Mouse (Mus musculus): Measurements from ENCODE around the gene Gm973.
"Not testable (repeated sequence)": the region's sequence is repeated elsewhere in the genome, so short reads cannot be mapped to it uniquely, and the experiment has no call there.

Gene Gm973

DNA sequence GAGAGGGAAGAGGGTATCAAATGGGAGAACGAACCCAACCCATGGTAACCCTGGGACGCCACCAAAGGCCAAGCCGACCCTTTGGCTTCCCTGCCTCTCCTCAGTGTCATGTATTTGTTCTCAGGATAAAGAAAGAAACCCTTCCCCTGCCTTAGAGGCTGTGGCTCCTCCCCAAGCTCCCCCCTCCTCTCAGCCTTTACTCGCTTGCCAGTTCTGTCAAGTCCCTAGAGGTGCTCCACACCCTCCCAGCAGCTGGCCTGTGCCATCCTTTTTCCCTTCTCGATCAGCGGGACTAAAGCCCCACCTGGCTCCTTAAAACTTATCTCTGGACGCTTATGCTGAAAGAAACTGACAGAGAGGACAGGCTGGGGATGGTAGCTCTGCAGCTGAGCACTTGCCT lies 91.0 kb downstream of the Gm973 start:
- Histone ChIP-seq H3K36me3 (ENCODE audit: control insufficient read depth, insufficient read depth, low read length, poor library complexity, severe bottlenecking) (no peaks in the 10 kb centered on the region), H3K27me3 (ENCODE audit: control insufficient read depth, insufficient read depth, low read length, poor library complexity, severe bottlenecking) (no peaks in the 10 kb centered on the region)
- no peak for DNase-seq (ENCODE audit: low read depth, low spot score)

DNA sequence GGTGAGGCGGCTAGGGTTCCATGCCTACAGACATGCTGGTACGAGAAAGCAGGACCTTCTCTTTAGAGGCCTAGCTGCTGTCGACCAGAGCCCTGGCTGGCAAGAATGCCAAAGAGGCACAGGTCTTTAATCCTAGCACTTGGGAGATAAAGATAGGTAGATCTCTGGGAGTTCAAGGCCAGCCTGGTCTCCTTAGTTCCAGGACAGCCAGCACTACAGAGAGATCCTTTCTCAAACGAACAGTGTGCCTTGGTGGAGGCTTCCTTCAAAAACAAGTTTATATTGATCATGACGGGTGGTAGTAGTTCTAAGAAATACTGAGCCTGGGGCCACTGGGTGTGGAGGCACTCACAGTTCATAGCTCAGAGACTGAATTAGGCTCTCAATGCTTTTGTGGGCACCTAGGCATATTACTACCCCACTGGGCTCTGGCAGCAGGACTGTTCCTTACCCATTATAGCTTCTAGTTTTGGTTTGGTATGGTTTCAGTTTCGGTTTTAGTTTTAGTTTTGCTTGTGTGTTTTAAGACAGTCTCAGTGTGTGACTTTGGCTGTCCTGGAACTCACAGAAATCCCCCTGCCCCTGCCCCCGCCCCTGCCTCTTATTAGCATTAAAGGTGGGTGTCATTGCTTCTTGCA lies 92.2 kb downstream of the Gm973 start:
- no peaks in the 10 kb centered on the region for H3K36me3 ChIP-seq (ENCODE audit: control insufficient read depth, insufficient read depth, low read length, poor library complexity, severe bottlenecking)
- DNase-seq (ENCODE audit: low read depth, low spot score): peak; percentile 40
- H3K27me3 ChIP-seq (ENCODE audit: control insufficient read depth, insufficient read depth, low read length, poor library complexity, severe bottlenecking): no peaks in the 10 kb centered on the region

- Histone ChIP-seq H3K36me3 (ENCODE audit: control insufficient read depth, insufficient read depth, low read length, poor library complexity, severe bottlenecking) (no peaks in the 10 kb centered on the region), H3K27me3 (ENCODE audit: control insufficient read depth, insufficient read depth, low read length, poor library complexity, severe bottlenecking) (no peaks in the 10 kb centered on the region)
- peak; percentile 19 for DNase-seq (ENCODE audit: low read depth, low spot score)
Measured at GRCm38 (mm10) chr1:59608920-59609319, 92.9 kb downstream of the Gm973 start.

- H3K36me3 ChIP-seq (ENCODE audit: control insufficient read depth, insufficient read depth, low read length, poor library complexity, severe bottlenecking): no peaks in the 10 kb centered on the region
- H3K27me3 ChIP-seq (ENCODE audit: control insufficient read depth, insufficient read depth, low read length, poor library complexity, severe bottlenecking): no peaks in the 10 kb centered on the region
- peak; percentile 20 for DNase-seq (ENCODE audit: low read depth, low spot score)
Measured at GRCm38 (mm10) chr1:59609458-59609857, 93.4 kb downstream of the Gm973 start.

DNA sequence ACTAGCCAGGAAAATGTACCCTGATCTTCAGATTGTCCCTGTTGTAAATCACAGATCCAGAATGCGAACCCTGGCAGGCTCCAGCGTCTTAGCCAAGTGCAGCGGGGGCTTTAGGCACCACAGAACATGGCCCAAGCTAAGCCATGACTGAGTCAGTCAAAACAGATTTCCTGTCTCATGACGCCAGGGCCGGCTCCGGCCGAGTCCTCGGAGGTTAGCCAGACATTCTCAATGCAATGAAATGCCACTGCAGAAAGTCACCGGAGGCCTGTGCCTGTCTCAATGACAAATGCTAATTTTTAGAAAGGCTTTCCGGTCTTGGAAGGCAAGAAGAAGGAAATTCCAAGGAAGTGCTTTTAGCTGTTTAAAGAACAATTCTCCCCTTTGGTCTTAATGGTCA lies 93.8 kb downstream of the Gm973 start:
- no peaks in the 10 kb centered on the region for H3K27me3 ChIP-seq (ENCODE audit: control insufficient read depth, insufficient read depth, low read length, poor library complexity, severe bottlenecking)
- no peak for DNase-seq (ENCODE audit: low read depth, low spot score)

DNA sequence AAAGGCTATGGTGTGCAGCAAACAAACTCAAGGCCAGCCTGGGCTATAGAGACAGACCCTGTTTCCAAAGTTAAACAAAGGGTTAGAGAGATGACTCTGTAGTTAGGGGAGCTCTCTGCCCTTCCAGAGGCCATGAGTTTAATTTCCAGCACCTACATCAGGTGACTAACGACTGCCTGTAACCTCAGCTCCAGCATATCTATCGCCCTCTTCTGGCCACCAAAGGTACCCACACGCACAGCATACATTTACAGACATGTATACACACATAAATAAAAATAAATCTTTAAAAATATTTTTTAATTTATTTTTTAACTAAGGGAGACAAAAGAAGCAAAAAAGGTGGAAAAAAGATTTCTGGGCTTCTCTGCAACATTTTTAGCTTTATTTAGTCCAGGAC lies 94.9 kb downstream of the Gm973 start:
- Histone ChIP-seq H3K27me3 (ENCODE audit: control insufficient read depth, insufficient read depth, low read length, poor library complexity, severe bottlenecking) (no peaks in the 10 kb centered on the region), H3K36me3 (ENCODE audit: control insufficient read depth, insufficient read depth, low read length, poor library complexity, severe bottlenecking) (no peaks in the 10 kb centered on the region)
- no peak for DNase-seq (ENCODE audit: low read depth, low spot score)

More for the DNA sequence above, 93.8 kb downstream of the Gm973 start:
- H3K36me3 ChIP-seq (ENCODE audit: control insufficient read depth, insufficient read depth, low read length, poor library complexity, severe bottlenecking): no peaks in the 10 kb centered on the region

DNA sequence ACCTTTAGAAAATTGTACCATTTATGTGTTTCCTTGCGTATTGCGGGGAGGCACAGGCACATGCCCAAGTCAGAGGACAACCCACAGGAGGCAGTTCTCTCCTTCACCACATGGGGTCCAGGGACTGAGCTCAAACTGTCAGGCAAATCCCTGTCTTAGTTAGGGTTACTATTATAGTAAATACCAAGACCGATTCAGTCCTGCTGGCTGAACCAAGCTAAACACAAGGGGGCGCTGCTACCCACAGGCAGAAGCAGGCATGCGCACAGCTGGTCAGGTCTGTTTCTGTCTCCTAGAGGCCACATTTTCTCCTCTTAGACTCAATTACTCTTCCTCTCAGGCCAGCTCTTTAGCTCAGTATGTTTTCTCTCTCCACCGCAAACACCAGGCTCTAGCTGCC lies 97.7 kb downstream of the Gm973 start:
- no peaks in the 10 kb centered on the region for H3K36me3 ChIP-seq (ENCODE audit: control insufficient read depth, insufficient read depth, low read length, poor library complexity, severe bottlenecking)
- peak; percentile 52 for DNase-seq (ENCODE audit: low read depth, low spot score)
- no peaks in the 10 kb centered on the region for H3K27me3 ChIP-seq (ENCODE audit: control insufficient read depth, insufficient read depth, low read length, poor library complexity, severe bottlenecking)

- DNase-seq (ENCODE audit: low read depth, low spot score): no peak
- Histone ChIP-seq H3K36me3 (ENCODE audit: control insufficient read depth, insufficient read depth, low read length, poor library complexity, severe bottlenecking) (no peaks in the 10 kb centered on the region), H3K27me3 (ENCODE audit: control insufficient read depth, insufficient read depth, low read length, poor library complexity, severe bottlenecking) (no peaks in the 10 kb centered on the region)
Measured at GRCm38 (mm10) chr1:59615021-59615420, 99.0 kb downstream of the Gm973 start.

DNA sequence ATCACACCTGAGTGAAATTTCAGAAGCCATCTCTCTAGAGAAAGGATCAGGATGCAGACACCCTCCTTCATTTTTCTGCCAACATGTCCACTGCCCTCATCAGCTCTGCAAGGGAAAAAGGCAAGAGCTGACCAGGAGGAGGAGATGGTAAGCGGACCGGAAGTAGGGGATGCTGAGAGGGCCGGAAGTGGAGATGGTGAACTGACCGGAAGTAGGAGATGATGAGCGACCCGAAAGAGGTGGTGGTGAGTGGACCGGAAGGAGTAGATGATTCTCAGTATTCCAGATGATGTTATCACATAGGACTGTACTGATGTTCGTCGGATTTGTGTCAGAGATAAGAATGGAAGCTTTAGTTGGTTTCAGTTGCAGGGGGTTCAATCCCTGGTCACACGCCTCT lies 103.1 kb downstream of the Gm973 start:
- H3K27me3 ChIP-seq (ENCODE audit: control insufficient read depth, insufficient read depth, low read length, poor library complexity, severe bottlenecking): no peaks in the 10 kb centered on the region
- no peak for DNase-seq (ENCODE audit: low read depth, low spot score)

DNA sequence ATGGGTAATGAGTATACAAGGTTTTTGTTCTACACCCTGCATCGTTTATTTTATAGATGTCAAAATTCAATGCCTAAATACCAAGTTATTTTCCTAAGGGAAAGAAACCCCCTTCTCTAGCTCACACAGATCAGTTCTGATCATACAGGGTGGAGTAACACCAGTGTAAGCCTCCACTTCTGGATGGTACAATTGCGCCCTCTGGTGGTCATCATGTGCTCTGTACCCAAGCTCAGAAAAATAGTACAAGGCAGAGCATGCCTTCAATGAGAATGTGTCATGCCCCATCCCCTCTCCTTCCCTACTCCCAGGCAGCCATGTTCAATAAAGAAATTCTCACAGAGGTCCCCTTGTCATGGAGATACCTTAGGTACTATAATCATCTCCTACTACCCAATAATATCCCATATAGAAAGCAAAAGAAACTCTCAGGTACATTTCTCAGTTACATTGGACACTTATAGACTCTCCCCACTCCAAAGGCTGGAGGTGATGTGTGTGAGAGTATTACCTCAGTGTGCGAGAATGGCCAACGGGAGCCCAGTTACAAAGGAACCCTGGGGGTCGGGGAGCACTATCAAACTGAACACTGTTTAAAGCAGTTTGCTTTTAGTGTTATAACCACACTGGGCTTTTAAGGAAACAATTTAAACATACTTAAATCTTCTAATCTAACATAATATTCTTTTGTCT lies 107.4 kb downstream of the Gm973 start:
- DNase-seq (ENCODE audit: low read depth, low spot score): peak; percentile 84
- Histone ChIP-seq H3K36me3 (ENCODE audit: control insufficient read depth, insufficient read depth, low read length, poor library complexity, severe bottlenecking) (no peaks in the 10 kb centered on the region), H3K27me3 (ENCODE audit: control insufficient read depth, insufficient read depth, low read length, poor library complexity, severe bottlenecking) (no peaks in the 10 kb centered on the region)

More for the DNA sequence above, 103.1 kb downstream of the Gm973 start:
- no peaks in the 10 kb centered on the region for H3K36me3 ChIP-seq (ENCODE audit: control insufficient read depth, insufficient read depth, low read length, poor library complexity, severe bottlenecking)

DNA sequence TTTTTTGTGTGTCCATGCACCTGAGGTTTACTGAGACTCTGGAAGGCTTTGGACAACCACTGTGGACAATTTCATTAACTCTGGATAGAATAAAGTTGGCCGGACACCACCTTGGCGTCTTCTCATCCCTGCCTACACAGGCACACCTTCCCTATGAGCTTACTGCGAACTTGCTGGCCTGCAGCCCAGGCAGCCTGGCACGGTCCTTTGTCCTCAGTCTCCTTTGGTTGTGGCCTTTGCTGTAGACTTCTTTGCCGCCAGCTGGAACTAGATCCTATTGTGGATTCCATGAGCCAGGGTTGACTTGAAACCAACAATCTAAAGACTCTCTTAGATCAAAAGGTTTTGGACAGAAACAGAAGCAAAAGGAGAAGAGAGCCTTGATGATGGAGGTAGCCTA lies 109.3 kb downstream of the Gm973 start:
- Histone ChIP-seq H3K27me3 (ENCODE audit: control insufficient read depth, insufficient read depth, low read length, poor library complexity, severe bottlenecking) (no peaks in the 10 kb centered on the region), H3K36me3 (ENCODE audit: control insufficient read depth, insufficient read depth, low read length, poor library complexity, severe bottlenecking) (no peaks in the 10 kb centered on the region)
- no peak for DNase-seq (ENCODE audit: low read depth, low spot score)

- H3K36me3 ChIP-seq (ENCODE audit: control insufficient read depth, insufficient read depth, low read length, poor library complexity, severe bottlenecking): no peaks in the 10 kb centered on the region
- no peaks in the 10 kb centered on the region for H3K27me3 ChIP-seq (ENCODE audit: control insufficient read depth, insufficient read depth, low read length, poor library complexity, severe bottlenecking)
- DNase-seq (ENCODE audit: low read depth, low spot score): no peak
Measured at GRCm38 (mm10) chr1:59629194-59629593, 113.1 kb downstream of the Gm973 start.

GRCm38 (mm10) chr1:59630356-59630755 lies 114.3 kb downstream of the Gm973 start:
- not testable (repeated sequence) for H3K27me3 ChIP-seq (ENCODE audit: control insufficient read depth, insufficient read depth, low read length, poor library complexity, severe bottlenecking); DNase-seq (ENCODE audit: low read depth, low spot score); H3K36me3 ChIP-seq (ENCODE audit: control insufficient read depth, insufficient read depth, low read length, poor library complexity, severe bottlenecking)

DNA sequence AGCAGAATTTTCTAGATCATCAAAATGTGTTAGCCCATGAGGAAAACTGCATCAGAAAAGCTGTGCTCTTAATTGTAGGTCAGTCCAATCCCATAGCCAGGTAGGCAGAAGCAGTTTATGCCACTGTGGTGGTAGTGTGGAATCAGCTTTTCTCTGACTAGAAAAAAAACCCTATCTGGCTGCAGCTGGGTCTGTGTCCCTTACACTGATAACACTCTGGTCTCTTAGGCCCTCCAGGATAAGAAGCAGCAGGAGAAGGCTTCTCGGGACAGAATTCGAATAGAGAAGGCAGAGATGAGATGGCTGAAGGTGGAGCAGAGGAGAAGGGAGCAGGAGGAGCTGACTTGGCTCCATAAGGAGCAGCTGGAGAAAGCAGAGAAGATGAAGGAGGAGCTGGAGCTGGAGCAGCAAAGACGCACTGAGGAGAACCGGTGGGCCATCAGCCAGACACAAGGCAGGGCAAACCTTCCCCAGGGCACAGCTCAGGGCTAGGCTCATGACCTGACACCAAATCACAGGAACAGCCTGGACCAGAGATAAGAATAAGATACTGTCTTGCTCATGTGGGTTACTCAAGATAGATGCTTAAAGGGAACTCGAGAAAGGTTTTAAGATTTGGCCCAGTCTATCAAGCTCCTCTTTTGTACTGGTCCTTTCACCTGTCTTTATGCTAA lies 116.1 kb downstream of the Gm973 start:
- Histone ChIP-seq H3K27me3 (ENCODE audit: control insufficient read depth, insufficient read depth, low read length, poor library complexity, severe bottlenecking) (no peaks in the 10 kb centered on the region), H3K36me3 (ENCODE audit: control insufficient read depth, insufficient read depth, low read length, poor library complexity, severe bottlenecking) (no peaks in the 10 kb centered on the region)
- DNase-seq (ENCODE audit: low read depth, low spot score): no peak

DNA sequence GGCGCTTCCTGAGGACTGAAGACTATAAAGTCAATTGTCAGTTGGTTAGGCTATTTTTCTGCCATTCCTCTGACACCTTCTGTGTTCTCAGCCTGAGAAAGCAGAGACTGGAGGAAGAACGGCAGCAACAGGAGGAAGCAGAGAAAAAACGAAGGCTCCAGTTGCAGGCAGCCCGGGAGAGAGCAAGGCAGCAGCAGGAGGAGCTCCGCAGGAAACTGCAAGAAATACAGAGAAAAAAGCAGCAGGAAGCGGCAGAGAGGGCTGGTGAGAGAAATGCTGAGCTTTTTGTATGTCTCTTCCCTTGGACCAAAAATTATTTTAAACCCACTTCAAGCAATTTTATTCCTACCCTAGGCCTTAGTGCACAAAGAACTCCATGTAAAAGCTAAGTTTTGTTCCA lies 117.0 kb downstream of the Gm973 start:
- H3K27me3 ChIP-seq (ENCODE audit: control insufficient read depth, insufficient read depth, low read length, poor library complexity, severe bottlenecking): no peaks in the 10 kb centered on the region
- no peaks in the 10 kb centered on the region for H3K36me3 ChIP-seq (ENCODE audit: control insufficient read depth, insufficient read depth, low read length, poor library complexity, severe bottlenecking)
- DNase-seq (ENCODE audit: low read depth, low spot score): no peak
